Mouse (Mus musculus): Measurements from ENCODE around the gene Zfp94. TPM values are rescaled to one million over a fixed set of nuclear protein-coding genes. Genes with fewer than 3 reads are reported as not detected.
A peak's percentile ranks its signal among the peaks of the same experiment; 100 is the strongest.

Zfp94 gene
- total RNA-seq, 2 experiments from 2014 or later, result 14.0 to 14.5 TPM

DNA sequence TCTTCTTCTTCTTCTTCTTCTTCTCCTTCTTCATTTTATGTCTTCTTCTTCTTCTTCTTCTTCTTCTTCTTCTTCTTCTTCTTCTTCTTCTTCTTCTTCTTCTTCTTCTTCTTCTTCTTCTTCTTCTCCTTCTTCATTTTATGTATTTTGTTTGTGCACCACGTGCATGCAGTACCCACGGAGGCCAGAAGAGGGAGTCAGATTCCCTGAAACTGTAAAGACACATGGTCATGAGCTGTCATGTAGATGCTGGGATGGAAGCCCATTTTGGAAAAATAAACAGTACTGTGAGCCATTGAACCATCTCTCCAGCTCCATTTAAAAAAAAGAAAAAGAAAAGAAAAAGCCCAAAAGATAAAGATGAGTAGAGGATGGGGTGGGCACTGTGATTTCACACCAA lies 21.8 kb upstream of the Zfp94 start:
- TF ChIP-seq CTCF (IDR thresholded peaks at IDR 0.05), result peak; percentile 9; the same call in 1 of the 2 replicates
- DNase-seq (ENCODE audit: extremely low spot score in 1 of 2, low spot score in 2 of 2), result no peak
- intact Hi-C loops (cut with DNase I), result no loop called here
- no peak overlapping the region for H3K4me3 ChIP-seq
- no peak overlapping the region for H3K27ac ChIP-seq

DNA sequence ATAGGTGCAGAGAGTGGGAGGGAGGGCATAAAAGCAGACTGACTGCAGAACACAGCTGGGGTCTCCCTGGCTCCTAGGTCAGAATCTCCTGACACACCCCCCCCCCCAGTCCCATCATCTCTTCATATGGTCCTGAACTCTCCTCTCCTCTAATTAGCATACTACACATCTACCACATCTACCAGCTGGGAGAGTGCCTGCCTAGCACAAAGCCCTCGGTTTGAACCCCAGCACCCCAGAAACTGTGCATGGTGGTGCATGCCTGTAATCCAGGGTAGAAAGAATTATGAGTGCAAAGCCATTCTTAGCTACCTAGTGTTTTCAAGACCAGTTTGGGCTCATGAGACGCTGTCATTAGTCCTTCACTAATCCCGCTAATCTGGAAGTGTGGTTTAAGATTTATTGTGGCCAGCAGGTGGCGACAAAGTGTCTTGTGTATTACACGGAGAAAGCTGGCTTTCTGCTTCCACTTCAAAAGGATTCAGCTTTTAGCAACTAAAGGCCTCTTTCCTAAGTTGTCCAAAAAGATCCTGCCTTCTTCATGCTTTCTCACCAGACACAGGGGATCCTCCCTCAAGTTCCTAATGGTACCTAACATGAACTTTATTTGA lies 19.3 kb upstream of the Zfp94 start:
- DNase-seq (ENCODE audit: extremely low spot score in 1 of 2, low spot score in 2 of 2), result peak; percentile 68 to 71
- TF ChIP-seq CTCF (IDR thresholded peaks at IDR 0.05), result peak; percentile 73
- intact Hi-C loops (cut with DNase I), result loop anchor here (1.0 kb wide), 2 partner anchors 49 to 71 kb away; no protein-coding TSS in a partner anchor
- H3K27ac ChIP-seq, result no peak overlapping the region
- H3K4me3 ChIP-seq, result no peak overlapping the region

DNA sequence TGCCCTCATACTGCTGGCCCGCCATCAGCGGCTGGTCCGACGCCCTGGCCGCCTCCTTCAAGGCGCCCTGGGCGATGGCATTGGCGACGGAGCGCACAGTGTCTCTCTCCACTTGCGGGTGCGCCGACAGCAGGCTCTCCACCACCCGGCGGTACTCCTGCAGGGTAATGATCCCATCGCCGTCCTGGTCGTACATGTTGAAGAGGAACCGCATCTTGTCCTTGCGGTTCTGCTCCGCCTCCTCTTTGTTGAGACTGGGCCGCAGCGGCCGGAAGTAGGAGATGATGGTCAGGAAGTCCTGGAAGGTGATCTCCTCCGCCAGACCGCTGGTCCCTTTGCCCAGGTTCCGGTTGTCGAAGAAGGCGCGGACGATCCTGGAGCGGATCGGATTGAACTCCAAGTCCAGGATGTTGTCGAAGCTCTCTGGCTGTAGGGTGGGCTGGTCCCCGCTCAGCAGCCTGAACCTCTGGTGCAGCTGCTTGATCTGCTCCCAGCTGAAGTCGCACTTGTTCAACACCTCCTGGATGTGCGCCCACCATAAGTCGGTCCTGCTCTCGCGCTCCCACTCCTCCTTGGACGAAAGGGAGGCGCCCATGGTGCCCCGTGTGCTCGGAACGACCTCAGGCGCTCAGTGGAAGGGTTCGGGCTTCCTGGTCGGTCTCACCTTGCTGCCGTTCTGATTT lies 17.0 kb upstream of the Zfp94 start, which contains the start of gene Tescl:
Gene Tescl, minus strand, starts transcription at position 633 of the 683 bp plus-strand sequence.
- H3K4me3 ChIP-seq, result peak within 1 kb of the TSS; percentile 13; the same call in 1 of the 2 replicates
- TF ChIP-seq CTCF (IDR thresholded peaks at IDR 0.05), result no peak
- intact Hi-C loops (cut with DNase I), result no loop called here

DNA sequence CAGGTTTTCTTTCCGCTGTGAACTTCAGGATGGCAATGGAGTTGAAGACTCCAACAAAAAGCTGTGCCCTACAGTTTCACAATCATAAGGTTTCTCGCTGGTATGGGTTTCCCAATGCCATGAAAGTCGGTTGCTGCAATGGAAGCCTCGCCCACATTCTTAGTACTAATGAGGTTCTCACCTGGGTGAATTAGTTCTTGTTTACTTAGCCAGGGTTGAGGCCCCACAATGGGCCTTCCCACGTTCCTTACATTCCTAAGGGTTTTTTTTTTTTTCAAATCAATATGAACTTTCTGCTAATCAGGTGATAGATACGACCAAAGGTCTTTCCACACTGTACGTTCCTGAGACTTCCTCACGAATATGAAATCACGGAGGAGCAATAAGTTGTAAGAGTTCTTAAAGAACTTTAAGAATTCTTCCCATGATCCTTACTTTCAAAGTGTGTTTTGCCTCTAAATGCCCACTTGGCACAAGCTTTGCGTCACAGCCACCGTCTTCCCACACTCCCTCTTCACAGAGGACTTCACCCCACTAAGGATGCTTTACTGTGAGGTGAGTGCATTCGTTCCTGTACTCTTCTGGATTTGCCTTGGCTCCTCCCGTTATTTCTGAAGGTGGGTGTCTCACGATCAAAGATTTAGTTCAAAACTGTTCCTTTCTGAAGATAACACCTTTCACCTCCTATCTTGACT lies 11.0 kb upstream of the Zfp94 start:
- intact Hi-C loops (cut with DNase I), result no loop called here
- Histone ChIP-seq H3K4me3 (no peak overlapping the region), H3K27ac (no peak overlapping the region)
- no peak for TF ChIP-seq CTCF (IDR thresholded peaks at IDR 0.05)
- no peak for DNase-seq (ENCODE audit: extremely low spot score in 1 of 2, low spot score in 2 of 2)

More for the DNA sequence above, 17.0 kb upstream of the Zfp94 start, which contains the start of gene Tescl:
- H3K27ac ChIP-seq, result no peak within 1 kb of the TSS
- DNase-seq (ENCODE audit: extremely low spot score in 1 of 2, low spot score in 2 of 2), result no peak

DNA sequence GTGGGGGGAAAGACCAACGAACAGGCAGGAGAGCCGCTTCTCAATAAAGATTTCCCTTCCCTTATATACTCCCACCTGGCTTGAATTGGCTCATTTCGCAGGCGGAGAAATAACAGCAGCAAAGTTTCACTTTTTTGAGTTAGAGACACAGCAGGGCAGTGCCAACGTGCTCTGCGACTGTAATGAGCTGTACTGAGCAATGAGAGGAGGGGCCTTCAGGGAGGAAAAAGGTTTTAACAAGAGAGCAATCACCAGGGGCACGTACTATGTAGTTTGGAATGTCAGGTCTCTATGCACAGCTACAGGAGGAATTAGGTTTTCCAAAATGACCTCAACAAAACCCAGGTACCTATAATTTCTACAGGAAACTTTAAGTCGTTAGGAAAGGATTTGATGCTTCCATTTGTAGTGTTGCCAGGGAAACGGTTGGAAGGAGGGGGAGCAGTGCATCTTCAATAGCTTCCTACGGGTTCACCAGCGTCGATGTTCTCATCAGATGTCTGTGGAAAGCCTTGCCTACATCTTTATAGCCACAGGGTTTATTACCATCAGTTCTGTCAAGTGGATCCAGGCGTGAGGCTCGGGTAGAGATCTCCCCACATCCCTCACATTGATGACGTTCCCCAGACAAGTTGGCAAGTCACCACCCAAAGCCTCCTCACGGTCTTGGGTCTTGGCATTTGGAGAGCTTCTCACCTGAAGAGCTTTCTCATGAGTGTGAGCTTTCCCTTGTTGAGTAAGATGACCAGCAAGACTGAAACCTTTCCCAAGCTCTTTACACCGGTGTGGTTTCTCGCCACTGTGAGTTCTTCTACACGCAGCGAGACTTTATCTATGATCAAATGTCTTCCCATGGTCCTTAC lies 10.0 kb upstream of the Zfp94 start:
- DNase-seq (ENCODE audit: extremely low spot score in 1 of 2, low spot score in 2 of 2), result peak in 1 of 2 experiments; percentile 18
- Histone ChIP-seq H3K27ac (peak overlapping the region; percentile 36; the same call in 1 of the 2 replicates), H3K4me3 (peak overlapping the region; percentile 31; the same call in 1 of the 2 replicates)
- no peak for TF ChIP-seq CTCF (IDR thresholded peaks at IDR 0.05)
- intact Hi-C loops (cut with DNase I), result no loop called here

DNA sequence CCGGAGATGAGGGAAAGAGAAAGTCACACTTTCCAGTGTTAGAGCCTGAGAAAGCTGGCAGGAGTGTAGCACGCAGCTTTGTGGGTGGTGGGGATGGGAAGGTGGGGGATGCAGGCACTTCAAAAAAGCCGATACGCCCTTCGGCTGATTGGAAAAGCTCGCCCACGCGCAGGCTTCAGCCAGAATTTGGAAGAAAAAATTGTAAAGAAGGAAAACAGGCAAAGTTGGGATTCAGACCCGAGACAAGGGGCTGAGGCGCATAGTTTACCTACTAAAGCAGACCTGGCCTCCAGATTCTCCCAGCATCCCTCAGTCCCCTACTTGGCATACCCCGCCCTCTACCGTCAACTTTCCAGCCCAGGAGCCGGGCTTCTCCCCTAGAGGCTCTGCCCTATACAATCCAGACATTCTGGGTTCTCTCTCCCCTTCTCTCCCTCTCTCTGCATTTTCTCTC lies 9.2 kb upstream of the Zfp94 start:
- peak; percentile 54 to 72 for DNase-seq (ENCODE audit: extremely low spot score in 1 of 2, low spot score in 2 of 2)
- Histone ChIP-seq H3K27ac (peak overlapping the region; percentile 67), H3K4me3 (peak overlapping the region; percentile 31)
- TF ChIP-seq CTCF (IDR thresholded peaks at IDR 0.05), result no peak
- intact Hi-C loops (cut with DNase I), result no loop called here

DNA sequence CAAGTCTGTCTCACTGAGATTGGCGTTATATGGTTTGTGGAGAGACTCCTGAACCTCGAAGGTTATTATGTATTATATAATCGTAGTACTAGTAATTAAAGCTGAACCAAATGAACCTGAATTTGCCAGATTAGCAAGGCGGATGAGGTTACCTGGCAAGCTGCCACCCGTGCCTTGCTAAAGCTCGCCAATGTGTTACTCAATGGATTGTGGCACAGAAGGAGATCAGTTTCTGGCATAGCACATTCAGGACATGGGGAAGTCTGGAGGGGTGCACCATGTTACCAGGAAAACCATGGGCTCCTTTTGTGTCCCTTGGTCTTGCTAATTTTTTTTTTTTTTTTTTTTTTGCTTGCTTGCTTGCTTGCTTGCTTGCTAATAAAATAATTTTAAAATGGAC lies 8.7 kb upstream of the Zfp94 start:
- peak overlapping the region; percentile 4; the same call in 1 of the 2 replicates for H3K27ac ChIP-seq
- DNase-seq (ENCODE audit: extremely low spot score in 1 of 2, low spot score in 2 of 2), result no peak
- no peak for TF ChIP-seq CTCF (IDR thresholded peaks at IDR 0.05)
- intact Hi-C loops (cut with DNase I), result no loop called here
- peak overlapping the region; percentile 31; the same call in 1 of the 2 replicates for H3K4me3 ChIP-seq

DNA sequence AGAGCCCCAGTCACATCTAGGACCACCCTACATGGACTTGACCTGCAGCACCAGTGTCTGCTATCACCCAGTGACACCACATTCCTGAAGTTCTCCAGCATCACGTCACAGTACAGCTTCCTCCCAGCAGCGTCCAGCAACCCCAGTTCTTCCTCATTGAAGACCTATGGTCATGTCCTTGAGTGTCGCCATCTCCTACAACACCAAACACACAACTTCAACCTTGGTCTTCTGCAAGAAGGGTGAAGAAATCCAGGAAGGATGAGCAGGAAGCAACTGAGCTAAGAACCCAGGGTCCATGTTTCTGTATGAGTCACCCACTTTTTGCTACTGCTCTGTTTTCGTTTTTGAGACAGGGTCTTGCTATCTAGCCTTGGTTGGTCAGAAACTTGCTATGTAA lies 6.1 kb upstream of the Zfp94 start:
- intact Hi-C loops (cut with DNase I), result no loop called here
- no peak overlapping the region for H3K27ac ChIP-seq

DNA sequence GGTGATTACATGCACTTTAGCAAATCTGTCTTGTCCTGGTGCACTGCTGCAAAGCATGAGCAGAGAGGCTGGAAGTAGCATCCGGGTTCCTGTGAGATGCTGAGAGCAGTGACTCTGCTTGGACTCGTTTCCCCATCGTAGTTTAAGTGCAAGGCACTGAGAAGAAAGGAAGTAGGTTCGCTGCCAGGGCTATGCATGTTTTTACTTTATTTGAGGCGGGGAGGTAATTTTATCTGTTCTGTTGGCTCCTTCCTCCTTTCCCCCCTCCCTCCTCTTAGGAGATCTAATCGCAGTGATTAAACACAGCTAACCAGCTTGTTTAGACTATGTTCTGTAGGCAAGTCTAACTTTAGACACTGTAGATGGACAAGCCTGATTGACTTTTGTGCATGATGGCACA lies 2.5 kb upstream of the Zfp94 start:
- no peak for TF ChIP-seq CTCF (IDR thresholded peaks at IDR 0.05)
- Histone ChIP-seq H3K4me3 (no peak overlapping the region), H3K27ac (no peak overlapping the region)
- intact Hi-C loops (cut with DNase I), result loop anchor here (5.0 to 10.0 kb wide), 2 partner anchors 187 to 1436 kb away; partner anchors contain the start of genes Hnrnpul1 and Zfp235
- no peak for DNase-seq (ENCODE audit: extremely low spot score in 1 of 2, low spot score in 2 of 2)

More for the DNA sequence above, 6.1 kb upstream of the Zfp94 start:
- H3K4me3 ChIP-seq, result no peak overlapping the region
- DNase-seq (ENCODE audit: extremely low spot score in 1 of 2, low spot score in 2 of 2), result no peak
- TF ChIP-seq CTCF (IDR thresholded peaks at IDR 0.05), result no peak

DNA sequence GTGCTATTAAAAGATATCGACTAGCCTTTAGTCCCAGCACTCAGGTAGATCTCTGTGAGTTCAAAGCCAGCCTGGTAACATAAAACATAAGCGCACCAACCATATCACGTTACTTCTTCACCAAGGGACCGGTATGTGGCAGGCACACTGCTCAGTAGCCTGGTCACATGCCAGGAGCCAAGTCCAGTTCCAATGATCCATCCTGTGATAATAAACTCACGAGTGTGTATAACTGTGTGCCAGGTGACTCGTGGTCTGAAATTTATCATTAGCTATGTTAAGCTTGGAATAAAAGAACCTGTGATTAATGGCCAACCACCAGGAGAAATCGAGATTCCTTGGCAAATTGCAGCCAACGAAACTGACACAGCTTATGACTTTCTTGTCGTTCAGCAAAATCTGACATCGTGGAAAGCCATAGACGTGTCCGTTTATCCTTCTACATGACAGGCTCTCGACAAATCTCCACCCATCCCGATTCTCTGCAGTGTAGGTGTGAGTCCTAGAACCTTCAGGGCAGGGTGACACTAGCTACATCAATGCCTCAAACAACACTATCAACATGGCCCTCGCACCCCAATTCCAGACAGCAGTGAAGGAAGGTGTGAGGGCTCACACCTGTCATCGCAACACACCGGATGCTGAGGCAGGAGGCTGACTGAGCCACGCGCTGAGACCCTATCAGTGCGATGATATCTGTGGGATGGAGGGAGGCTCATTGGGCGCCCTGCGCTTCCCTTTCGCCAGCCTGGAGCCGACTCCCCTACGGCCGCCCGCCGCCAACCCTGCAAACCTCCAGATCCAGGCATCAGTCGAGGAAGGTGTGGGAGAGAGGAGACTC lies 520 bp downstream of the Zfp94 start:
- peak overlapping the region; percentile 90 for H3K27ac ChIP-seq
- intact Hi-C loops (cut with DNase I), result loop anchor here (1.0 to 10.0 kb wide), 4 partner anchors 15 to 1439 kb away; partner anchors contain the start of genes Hnrnpul1, Zfp112, Zfp235 and Zfp61
- no peak for TF ChIP-seq CTCF (IDR thresholded peaks at IDR 0.05)
- H3K4me3 ChIP-seq, result peak overlapping the region; percentile 78
- no peak for DNase-seq (ENCODE audit: extremely low spot score in 1 of 2, low spot score in 2 of 2)

Data from left cerebral cortex, adult 2 months (tissue).